Mouse (Mus musculus) splenic B cell, adult 2 months (primary cell): ENCODE data around the gene Fgf15.

ENCODE experiments used
- DNase-seq: peaks from one replicate; pipeline ENCODE4 v3.0.0-alpha.2; 2011; ENCODE audit warnings: low read depth, low spot score
- H3K27me3 ChIP-seq: 2 replicates; pipeline ENCODE4 v1.6.1; 2012; ENCODE audit warnings: mild to moderate bottlenecking, low read length, moderate library complexity, mixed read lengths; ENCODE audit not compliant: control insufficient read depth, poor library complexity, insufficient read depth, severe bottlenecking
- H3K36me3 ChIP-seq: 2 replicates; pipeline ENCODE4 v1.6.1; 2012; ENCODE audit warnings: mild to moderate bottlenecking, low read length, moderate library complexity, mixed read lengths; ENCODE audit not compliant: control insufficient read depth, poor library complexity, insufficient read depth, severe bottlenecking

Fgf15 gene

DNA sequence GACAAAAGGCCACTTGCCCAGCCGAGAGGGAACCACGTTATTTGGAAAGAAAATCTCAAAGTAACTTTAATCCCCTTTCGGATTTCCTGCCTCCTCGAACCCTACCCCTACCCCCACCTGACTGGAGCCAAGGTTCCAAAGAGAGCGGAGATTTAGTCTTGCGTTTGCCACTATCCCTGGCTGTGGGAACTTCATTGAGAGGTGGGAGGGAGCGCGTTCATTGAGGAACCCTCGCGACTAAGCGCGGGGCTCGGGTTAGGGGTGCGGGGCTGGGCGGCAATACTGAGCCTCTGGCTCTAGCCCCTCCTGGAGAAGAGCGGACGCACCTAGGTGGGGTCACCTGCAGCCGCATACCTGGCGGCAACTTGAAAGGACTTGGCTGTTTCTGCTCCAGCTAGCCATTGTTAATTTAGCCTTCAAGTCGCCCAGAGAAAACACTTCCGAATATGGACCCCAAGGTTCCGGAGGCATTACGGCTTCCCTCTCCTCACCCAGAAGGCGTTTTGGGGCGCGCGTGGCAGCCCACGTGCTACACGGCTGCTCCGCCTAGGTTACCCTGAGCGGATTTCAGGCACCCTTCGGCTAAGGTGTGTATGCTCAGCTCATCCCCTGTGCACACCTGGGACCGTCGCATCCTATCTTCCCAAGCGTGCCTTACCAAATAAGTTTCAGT is 45.9 kb downstream of the Fgf15 start:
- no peaks in the 10 kb centered on the region for H3K36me3 ChIP-seq
- H3K27me3 ChIP-seq: peaks cover 2% of the 10 kb centered on the region
- no peak for DNase-seq

DNA sequence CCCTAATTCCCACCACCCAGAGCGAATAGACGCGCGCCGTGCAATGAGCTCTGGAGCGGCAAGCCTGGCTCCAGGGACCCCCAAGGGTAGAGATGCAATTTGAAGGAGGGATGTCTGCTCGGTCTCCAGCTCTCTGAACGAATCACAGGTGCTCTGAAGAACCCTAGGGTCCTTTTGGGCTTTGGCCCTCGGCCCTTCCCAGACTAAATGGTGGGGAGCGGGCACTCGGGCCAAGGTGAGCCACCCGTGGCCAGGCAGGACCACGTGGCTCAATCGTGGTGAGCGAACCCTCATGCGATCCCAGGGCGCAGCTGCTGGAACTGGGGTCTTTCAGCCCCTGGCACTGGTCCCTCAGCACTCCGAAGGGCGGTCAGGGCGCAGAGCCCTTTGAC is 46.4 kb downstream of the Fgf15 start:
- no peak for DNase-seq
- no peaks in the 10 kb centered on the region for H3K36me3 ChIP-seq
- H3K27me3 ChIP-seq: peaks cover 2% of the 10 kb centered on the region

DNA sequence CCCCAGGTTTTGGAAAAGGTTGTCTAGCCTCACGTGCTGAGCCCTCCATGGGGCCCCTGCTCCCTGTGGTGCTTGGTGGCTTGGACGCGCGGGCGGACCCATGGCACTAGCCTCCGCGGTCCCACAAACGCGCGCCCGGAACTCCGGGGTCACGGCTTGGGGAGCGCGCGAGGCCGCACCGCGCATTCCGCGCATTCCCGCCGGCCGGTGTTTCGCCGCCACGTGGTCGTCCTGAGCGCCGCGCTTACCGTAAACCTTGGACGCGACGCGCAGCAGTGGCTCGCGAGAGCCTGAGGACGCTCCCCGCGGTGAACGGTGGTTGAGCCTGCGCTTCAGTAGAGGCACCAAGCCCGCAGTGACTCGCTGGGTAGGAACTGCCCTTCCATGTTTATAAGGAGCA is 46.9 kb downstream of the Fgf15 start:
- Histone ChIP-seq H3K36me3 (no peaks in the 10 kb centered on the region), H3K27me3 (peaks cover 2% of the 10 kb centered on the region)
- peak; percentile 59 for DNase-seq
